Mouse (Mus musculus): Measurements from ENCODE around the gene D930048N14Rik. TPM values are rescaled to one million over a fixed set of nuclear protein-coding genes. Genes with fewer than 3 reads are reported as not detected.

D930048N14Rik gene
- polyA plus RNA-seq, 1 experiment: not detected

GRCm38 (mm10) chr11:51671376-51671775, 20.6 kb downstream of the D930048N14Rik start:
- no peak for TF ChIP-seq GATA1 (IDR thresholded peaks at IDR 0.05; ENCODE audit: low read length)

GRCm38 (mm10) chr11:51673291-51673690, 22.5 kb downstream of the D930048N14Rik start:
- TF ChIP-seq GATA1 (IDR thresholded peaks at IDR 0.05; ENCODE audit: low read length): no peak

GRCm38 (mm10) chr11:51675386-51675785, 24.6 kb downstream of the D930048N14Rik start:
- TF ChIP-seq GATA1 (IDR thresholded peaks at IDR 0.05; ENCODE audit: low read length): no peak

- no peak for TF ChIP-seq GATA1 (IDR thresholded peaks at IDR 0.05; ENCODE audit: low read length)
Observed at GRCm38 (mm10) chr11:51677737-51678418, 27.1 kb downstream of the D930048N14Rik start.

GRCm38 (mm10) chr11:51679466-51679865, 28.7 kb downstream of the D930048N14Rik start:
- no peak for TF ChIP-seq GATA1 (IDR thresholded peaks at IDR 0.05; ENCODE audit: low read length)

GRCm38 (mm10) chr11:51681324-51681975, 30.7 kb downstream of the D930048N14Rik start:
- TF ChIP-seq GATA1 (IDR thresholded peaks at IDR 0.05; ENCODE audit: low read length): no peak

- TF ChIP-seq GATA1 (IDR thresholded peaks at IDR 0.05; ENCODE audit: low read length): no peak
Observed at GRCm38 (mm10) chr11:51681976-51682374, 31.2 kb downstream of the D930048N14Rik start.

- no peak for TF ChIP-seq GATA1 (IDR thresholded peaks at IDR 0.05; ENCODE audit: low read length)
Observed at GRCm38 (mm10) chr11:51688330-51689328, 37.9 kb downstream of the D930048N14Rik start, which contains the start of gene 0610009B22Rik. Gene 0610009B22Rik, minus strand, starts transcription at chr11:51688874.

- no peak for TF ChIP-seq GATA1 (IDR thresholded peaks at IDR 0.05; ENCODE audit: low read length)
Observed at GRCm38 (mm10) chr11:51689343-51689742, 38.6 kb downstream of the D930048N14Rik start.

GRCm38 (mm10) chr11:51694984-51695383, 44.2 kb downstream of the D930048N14Rik start:
- TF ChIP-seq GATA1 (IDR thresholded peaks at IDR 0.05; ENCODE audit: low read length): no peak

- no peak for TF ChIP-seq GATA1 (IDR thresholded peaks at IDR 0.05; ENCODE audit: low read length)
Observed at GRCm38 (mm10) chr11:51702831-51703230, 52.1 kb downstream of the D930048N14Rik start.

GRCm38 (mm10) chr11:51703379-51703998, 52.7 kb downstream of the D930048N14Rik start:
- no peak for TF ChIP-seq GATA1 (IDR thresholded peaks at IDR 0.05; ENCODE audit: low read length)

- TF ChIP-seq GATA1 (IDR thresholded peaks at IDR 0.05; ENCODE audit: low read length): no peak
Observed at GRCm38 (mm10) chr11:51706451-51706850, 55.7 kb downstream of the D930048N14Rik start.

GRCm38 (mm10) chr11:51707080-51707479, 56.3 kb downstream of the D930048N14Rik start:
- no peak for TF ChIP-seq GATA1 (IDR thresholded peaks at IDR 0.05; ENCODE audit: low read length)

Other genes starting within 250 kb of the D930048N14Rik start
- gene Phykpl, start 66.2 kb upstream of the D930048N14Rik start, polyA plus RNA-seq (2012): 22.2 and 23.7 TPM in 2 replicates
- 1,127 and 1,514 TPM in 2 replicates for gene Hnrnpab, start 44.1 kb upstream of the D930048N14Rik start, polyA plus RNA-seq (2012)
- gene Nhp2, start 31.2 kb upstream of the D930048N14Rik start, polyA plus RNA-seq (2012): 247 and 258 TPM in 2 replicates
- gene Rmnd5b, start 15.1 kb upstream of the D930048N14Rik start, polyA plus RNA-seq (2012): 20.4 and 25.3 TPM in 2 replicates
- gene N4bp3, start 112 bp upstream of the D930048N14Rik start, polyA plus RNA-seq (2012): 0.11 and 0.12 TPM in 2 replicates
- gene 0610009B22Rik, start 37.9 kb downstream of the D930048N14Rik start, polyA plus RNA-seq (2012): 2.0 and 2.6 TPM in 2 replicates
- gene Sec24a, start 112.7 kb downstream of the D930048N14Rik start, polyA plus RNA-seq (2012): 22.7 and 25.8 TPM in 2 replicates
- gene Sar1b, start 112.7 kb downstream of the D930048N14Rik start, polyA plus RNA-seq (2012): 4.3 and 4.6 TPM in 2 replicates
- 15.6 and 16.7 TPM in 2 replicates for gene Jade2, start 206.7 kb downstream of the D930048N14Rik start, polyA plus RNA-seq (2012)